Mouse (Mus musculus) adrenal gland (tissue): ENCODE results near the gene Mxd4.

Source experiments
- intact Hi-C: fragments of 180-260 bp; cut with DNase I; formaldehyde crosslinking; loops from one replicate; pipeline ENCODE4 v1.15.1; 2025
- long read RNA-seq, 2 experiments: library from polyadenylated mRNA; unstranded; transcript quantifications; one replicate each; pipeline ENCODE4 v2.0.0; 2020; ENCODE audit warnings: borderline replicate concordance in 1 of 2; ENCODE audit not compliant: insufficient replicate concordance in 1 of 2

Gene Mxd4
- long read RNA-seq, experiment 1, full-length matches to known transcripts = 27 of 46 reads
- long read RNA-seq, experiment 1, partial matches to known transcripts = 2 of 46 reads
- long read RNA-seq, experiment 1, other reads (novel, unspliced or antisense) = 17 of 46 reads
- long read RNA-seq, experiment 2, transcript Mxd4-201 (6 exons, 3,872 nt) = major isoform, 21 of 29 reads
- long read RNA-seq, experiment 2, partial matches to known transcripts = 0 of 29 reads
- long read RNA-seq, experiment 2, other reads (novel, unspliced or antisense) = 8 of 29 reads

DNA sequence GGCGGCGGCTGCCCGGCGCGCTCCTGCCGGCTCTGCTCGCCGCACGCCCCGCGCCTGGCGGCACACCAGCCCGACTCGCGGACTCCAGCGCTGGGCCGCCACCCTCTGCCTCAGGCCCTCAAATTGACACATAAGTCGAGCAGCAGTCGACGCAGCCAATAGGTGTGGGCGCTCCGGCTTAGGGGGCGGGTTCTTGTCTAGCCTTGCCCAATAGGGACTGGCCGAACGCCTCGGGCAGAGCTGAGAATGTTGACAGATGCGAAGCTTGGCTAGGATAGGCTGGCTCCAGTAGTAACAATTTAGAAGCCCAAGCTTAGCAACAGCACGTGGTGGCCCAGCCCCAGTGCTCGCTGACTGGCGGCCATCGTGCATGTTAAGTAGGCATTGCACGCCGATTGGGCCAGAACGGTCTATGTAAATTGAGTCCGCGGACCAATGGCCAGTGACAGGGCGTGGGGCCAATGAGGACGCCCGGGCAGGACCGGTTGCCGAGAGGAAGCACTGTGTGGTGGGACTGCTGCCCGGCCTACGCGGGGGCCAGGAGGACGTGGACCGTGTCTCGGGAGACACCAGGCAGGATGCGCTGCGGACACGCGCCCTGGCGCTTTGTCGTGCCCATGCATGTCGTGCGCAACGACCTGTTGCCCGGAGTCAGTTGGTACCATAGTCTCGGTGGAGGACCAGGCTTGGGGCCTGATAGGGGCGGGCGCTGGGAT lies at the start of gene Mxd4:
TSS of gene Mxd4 (minus strand) at position 120 of the 716 bp plus-strand sequence.
- intact Hi-C loops = no loop called here

GRCm38 (mm10) chr5:34235898-34236420 lies 48.4 kb upstream of the Mxd4 start:
- intact Hi-C loops = no loop called here

- intact Hi-C loops = no loop called here
These were observed 47.5 kb upstream of the Mxd4 start for GRCm38 (mm10) chr5:34235056-34235455.

DNA sequence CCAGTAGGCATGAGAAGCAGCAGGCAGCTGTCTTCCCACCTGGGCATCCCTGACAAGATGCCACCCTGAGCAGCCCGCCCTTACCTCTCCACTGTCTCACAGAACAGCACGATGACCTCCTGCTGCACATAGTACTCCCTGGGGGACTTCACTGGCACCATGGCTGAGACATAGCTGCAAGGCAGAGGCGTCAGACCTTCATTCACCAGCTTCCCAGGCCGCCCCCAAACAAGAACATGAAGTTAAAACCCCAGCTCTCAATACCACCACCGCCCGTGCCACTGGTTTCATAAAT lies 45.6 kb upstream of the Mxd4 start:
- intact Hi-C loops = no loop called here

DNA sequence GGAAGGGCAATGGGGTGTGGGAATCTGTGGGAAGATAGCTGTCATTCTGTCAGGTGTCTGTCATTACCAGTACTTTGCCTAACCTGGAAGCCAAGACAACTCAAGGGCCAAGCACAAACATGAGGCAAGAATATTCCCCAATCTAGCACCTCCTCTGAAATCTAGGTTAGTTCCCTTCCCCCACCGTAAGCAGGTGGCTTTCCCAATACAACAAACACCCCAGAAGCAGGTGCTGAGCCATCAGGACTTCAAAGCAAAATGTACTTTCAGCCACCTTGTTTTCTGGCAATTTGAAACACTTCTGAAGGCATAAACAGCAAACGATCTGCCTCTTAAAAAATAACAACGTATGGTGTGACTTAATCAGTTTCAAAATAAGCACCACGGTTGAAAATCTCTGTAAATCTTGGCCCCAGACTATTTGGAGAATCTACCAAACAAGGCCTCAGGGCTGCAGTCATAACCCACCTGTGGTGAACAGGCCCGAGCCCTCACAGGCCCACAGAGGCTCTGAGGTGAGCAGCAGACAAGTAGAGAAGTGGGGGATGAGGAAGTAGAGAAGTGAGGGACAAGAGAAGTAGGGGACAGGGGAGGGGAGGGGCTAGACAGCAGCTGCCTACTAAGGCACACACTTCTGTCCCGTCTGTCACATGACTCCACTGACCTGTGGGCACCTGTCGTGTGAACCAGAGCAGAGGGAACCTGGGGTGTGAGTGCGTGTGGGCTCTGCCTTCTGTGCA lies 45.1 kb upstream of the Mxd4 start:
- intact Hi-C loops = no loop called here

GRCm38 (mm10) chr5:34231901-34232300 lies 44.4 kb upstream of the Mxd4 start:
- intact Hi-C loops = no loop called here

DNA sequence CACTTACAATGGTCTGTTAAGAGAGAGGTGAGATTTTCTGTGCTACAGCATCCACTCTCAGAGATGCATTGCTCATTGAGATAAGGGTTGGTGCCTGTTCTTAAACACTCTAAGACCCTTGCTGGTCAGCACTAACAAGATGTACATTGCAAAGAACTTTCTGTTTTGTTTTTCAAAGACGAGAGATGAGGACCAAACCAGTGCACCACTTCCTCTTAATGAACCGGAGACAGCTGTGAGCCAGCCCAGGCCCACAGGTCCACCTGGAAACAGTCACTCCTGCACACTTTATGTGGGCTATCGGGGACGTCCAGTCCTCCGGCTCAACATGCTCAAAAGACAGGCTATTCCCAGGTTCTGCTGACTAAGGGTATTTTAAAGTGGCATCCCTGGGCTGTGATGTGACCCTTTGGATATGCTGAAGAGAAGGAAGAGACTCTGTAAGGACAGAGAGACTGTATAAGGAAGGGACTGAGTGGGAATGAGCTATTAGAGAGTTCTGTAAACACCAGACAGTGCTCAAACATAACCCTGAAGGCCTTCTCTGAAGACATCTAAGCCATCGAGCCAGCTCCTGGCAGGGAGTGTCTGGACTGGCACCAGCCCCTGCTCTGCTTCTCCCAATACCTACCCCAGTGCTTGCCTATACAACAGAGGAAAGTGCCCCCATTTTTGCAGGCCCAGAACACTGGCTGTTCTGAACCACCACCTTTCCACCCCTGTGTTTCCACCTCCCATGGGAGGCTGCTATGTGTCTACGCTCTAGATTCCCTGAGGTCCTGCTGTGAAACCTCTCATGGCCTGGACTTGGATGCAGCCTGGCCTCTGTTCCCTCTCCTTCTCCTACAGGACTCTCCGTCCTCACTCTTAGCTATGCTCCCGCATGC lies 43.3 kb upstream of the Mxd4 start:
- intact Hi-C loops = no loop called here

GRCm38 (mm10) chr5:34229503-34229902 lies 42.0 kb upstream of the Mxd4 start:
- intact Hi-C loops = no loop called here

DNA sequence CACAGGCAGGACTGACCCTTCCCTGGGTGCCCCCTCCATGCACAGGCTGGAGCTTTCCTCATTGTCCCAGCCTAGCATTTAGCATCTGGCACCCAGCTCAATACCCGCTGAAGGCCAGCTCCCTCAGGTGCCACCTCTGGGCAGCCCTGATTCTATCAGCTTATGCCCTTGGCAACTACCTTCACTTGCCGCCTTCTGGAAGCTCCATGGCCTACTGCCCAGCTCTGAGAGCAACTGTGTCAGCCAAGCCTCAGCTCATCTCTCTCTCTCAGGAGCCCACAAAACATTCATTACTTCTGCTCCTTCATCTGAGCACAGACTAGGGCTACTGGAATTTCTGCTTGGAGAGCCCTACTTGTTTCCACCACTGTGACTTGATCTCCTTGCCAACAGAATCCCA lies 38.0 kb upstream of the Mxd4 start:
- intact Hi-C loops = no loop called here

DNA sequence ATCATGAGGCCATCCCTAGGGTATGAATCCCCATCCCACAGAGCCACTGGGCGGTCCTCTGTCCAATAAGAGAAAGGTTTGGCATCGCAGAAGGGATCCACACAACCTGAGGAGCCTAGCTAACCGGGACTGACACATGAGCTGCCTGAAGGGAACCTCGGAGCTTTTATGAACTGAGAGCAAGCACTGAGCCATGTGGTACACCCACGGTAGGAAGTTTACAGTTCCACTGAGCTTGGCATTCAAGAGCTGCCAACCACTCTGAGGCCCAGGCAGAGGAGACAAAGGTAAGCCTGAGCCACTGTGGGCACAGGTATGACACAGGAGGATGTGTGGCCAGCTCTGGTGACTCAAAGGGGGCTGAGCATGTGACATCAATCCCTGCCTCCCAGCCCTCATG lies 37.0 kb upstream of the Mxd4 start:
- intact Hi-C loops = no loop called here

DNA sequence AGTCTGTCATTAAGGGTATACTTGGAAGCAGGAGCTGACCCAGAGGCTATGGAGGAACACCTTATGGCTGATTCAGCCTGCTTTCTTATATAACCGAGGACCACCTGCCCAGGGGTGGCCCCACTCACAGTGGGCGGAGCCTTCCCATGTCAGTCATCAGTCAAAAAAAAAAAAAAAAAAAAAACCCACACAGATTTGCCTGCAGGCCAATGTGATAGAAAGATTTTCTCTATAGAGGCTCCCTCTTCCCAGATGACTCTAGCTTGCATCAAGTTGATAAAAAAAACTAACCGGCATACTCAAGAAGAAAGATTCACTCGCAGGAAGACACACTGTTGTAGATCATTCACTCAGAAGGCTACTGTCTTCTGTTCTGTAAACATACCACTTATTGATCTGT lies 32.5 kb upstream of the Mxd4 start:
- intact Hi-C loops = no loop called here

GRCm38 (mm10) chr5:34218672-34219071 lies 31.2 kb upstream of the Mxd4 start:
- intact Hi-C loops = no loop called here

DNA sequence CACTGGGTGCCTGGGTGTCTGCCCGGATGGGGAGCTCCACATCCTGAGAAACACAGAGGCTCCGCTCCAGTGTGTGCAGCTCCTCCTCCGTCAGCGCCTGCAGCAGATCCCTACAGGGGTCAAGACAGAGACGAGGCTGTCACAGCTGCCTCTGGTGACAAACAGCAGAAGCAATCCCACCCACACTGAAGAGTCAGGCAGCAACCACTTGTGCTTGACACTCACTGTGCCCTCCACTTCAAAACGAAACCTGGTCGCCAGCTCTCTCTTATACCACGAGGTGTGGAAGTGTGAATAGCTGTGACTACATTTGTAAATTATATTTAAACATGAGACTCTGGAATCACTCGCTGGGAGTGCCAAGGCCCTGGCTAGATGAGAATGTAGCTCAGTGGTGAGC lies 30.2 kb upstream of the Mxd4 start:
- intact Hi-C loops = no loop called here

DNA sequence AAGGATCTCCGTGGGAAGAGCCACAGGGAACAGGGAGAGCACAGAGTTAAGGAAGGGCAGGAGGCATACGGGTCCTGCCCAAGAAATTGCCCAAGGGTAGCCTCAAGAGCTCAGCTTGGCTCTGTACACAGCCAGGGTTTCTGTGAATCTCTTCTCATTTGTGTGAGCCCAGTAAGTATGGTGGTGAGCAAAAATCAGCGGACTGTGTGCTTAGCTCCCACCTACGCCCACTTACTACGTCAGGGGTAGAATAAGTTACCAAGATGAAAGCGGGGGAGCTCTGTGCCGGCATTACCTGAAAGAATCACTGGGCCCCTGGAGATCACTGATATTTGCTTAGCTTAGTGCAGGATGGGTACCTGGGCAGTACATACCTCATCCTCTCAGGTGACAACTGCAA lies 28.5 kb upstream of the Mxd4 start:
- intact Hi-C loops = no loop called here

- intact Hi-C loops = no loop called here
These were observed 26.1 kb upstream of the Mxd4 start for GRCm38 (mm10) chr5:34213659-34214058.

DNA sequence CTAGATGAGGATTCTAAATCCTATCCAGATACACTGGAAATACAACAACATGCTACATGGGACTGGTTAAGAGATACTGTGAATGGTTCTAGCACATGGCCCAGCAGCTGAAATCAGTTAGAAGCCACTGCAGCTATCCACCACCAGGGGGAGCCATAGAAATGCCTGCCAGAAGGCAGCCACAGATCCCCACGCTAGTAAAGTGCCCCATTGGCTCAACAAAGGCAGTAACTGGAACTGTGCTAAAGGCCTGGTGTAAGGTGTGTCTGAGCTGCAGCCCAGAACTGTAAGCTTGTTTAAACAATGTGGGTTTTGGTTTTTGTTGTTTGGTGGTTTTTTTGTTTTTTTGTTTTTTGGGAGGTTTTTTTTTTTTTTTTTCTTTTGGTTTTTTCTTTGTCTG lies 22.8 kb upstream of the Mxd4 start:
- intact Hi-C loops = loop anchor here (1.0 kb wide), 1 partner anchor 45 kb away; no protein-coding TSS in a partner anchor

- intact Hi-C loops = no loop called here
These were observed 20.0 kb upstream of the Mxd4 start for GRCm38 (mm10) chr5:34207503-34207902.

DNA sequence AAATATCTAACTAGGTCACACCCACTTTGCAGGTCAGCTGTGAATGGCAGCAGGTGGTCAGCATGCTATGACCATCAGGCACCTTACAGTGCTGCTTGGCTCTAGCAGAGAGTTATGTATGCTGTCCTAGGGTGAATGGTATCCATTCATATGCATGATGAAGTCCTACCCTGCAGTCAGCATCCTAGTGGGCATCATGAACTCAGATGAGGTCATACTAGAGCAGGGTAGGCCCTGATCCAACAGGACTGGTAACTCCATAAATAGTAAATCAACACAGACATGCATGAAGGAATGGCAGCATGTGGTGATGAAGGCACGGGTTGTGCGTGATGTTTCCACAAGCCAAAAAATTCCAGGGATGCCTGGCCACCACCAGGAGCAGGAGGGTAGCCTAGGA lies 18.3 kb upstream of the Mxd4 start:
- intact Hi-C loops = no loop called here

- intact Hi-C loops = no loop called here
These were observed 17.4 kb upstream of the Mxd4 start for GRCm38 (mm10) chr5:34204911-34205310.

DNA sequence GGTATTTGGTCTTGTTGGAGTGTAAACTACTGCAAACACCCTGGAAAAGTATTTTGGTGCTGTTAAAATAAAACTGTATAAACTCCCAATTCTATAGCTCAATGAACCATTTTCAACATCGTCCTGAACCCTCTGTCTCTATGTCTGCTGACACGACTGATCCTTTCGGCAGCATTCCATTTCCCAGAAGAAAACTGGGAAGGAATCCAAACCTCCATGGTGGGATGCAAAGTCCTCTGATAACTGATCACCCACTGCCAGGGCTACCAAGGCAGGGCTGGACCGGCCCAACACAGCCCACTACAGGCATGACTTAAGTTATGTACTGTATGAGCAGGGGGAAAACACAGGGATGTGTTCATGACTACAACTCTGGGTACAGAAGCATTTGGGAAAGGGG lies 14.5 kb upstream of the Mxd4 start:
- intact Hi-C loops = no loop called here

DNA sequence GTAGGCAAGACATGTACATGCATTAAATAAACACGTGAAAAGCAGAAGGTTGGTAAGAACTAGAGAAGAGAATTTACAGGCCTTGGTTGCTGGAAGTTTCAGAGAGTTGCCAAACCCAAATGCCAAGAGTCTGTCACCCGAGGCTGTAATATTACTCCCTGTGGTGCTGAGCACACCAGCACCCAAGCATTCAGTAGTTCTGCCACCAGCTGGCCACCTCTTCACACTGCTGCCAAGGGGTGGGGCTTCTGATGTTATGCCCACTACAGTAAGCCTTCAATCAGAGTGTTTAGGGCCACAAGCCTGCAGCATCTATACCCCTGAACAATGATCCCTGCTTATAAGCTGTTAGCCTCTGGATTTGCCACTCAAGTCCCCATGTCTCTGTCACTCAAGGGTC lies 13.9 kb upstream of the Mxd4 start:
- intact Hi-C loops = no loop called here
